Mouse (Mus musculus) bone marrow, adult 2 months (tissue): ENCODE measurements around the gene Lrba.

ENCODE experiments used
- CTCF ChIP-seq: fragments of 200-500 bp; IDR thresholded peaks from 2 replicates; pipeline ENCODE4 v1.5.1; 2011; ENCODE audit warnings: low read length, control low read depth; ENCODE audit not compliant: control insufficient read depth, insufficient read depth
- POLR2A ChIP-seq: fragments of 200-500 bp; IDR thresholded peaks from 2 replicates; pipeline ENCODE4 v1.6.1; 2011; ENCODE audit warnings: low read depth, mild to moderate bottlenecking, control low read depth, low read length, borderline replicate concordance; ENCODE audit not compliant: control insufficient read depth

DNA sequence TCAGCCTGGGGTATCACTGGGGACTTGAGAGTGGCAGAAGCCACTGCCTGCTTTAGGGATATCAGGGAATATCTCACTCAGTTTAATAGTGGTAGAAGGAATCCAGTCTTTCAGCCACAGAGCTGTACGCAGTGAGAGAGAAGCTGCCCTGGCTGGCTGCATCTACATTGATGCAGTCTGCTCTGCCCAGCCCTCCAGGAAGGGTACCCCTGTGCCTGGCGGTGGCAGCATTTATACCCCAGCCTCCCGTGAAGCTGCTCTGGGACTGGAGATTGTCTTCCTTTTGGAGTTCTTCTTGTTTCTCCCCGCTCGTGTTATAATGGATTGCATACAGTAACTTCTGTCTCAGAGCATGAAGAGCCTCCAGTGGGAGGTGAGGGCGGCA is 551.0 kb downstream of the Lrba start:
- TF ChIP-seq POLR2A (no peak), CTCF (no peak)
